Comparison of ENCODE assay signal across 16 mouse cellular contexts in the genomic region with DNA sequence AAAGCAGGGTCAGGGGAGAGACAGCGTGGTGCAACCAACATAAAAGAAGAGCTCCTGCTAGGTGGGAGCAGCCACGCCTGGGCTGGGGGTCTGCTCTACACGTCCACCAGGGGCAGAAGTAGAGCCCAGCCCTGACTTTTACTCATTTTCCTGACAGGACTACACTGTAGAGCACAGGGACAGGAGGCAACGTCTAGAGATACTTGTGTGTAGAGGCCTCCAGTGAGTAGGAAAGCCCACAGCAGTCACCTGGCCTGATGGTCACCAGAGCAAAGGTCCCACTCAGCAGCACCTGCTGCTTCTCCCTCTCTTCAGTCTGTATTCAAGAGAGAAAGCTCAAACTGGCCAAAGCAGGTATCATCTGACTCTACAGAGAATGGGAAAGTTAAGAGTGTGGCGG. TPM values are rescaled to one million over a fixed set of nuclear protein-coding genes. Genes with fewer than 3 reads are reported as not detected.
"Had no signal": no experiment of that assay in that cellular context is flagged by ENCODE, and none has a peak within 500 bp of the region (broad histone marks: within the 10 kb centered on the region; RNA-seq: fewer than 3 reads in every experiment).

No protein-coding gene starts in this region.

- H3K4me3 ChIP-seq: neural tube, embryonic 15.5 days; stomach, embryonic 15.5 days had no signal

- H3K4me1 ChIP-seq: neural tube, embryonic 15.5 days; stomach, embryonic 15.5 days had no signal

- H3K9ac ChIP-seq: neural tube, embryonic 15.5 days; stomach, embryonic 15.5 days had no signal

- H3K27me3 ChIP-seq: neural tube, embryonic 15.5 days; stomach, embryonic 15.5 days had no signal

- H3K9me3 ChIP-seq: neural tube, embryonic 15.5 days; stomach, embryonic 15.5 days had no signal

- H3K4me2 ChIP-seq: neural tube, embryonic 15.5 days; stomach, embryonic 15.5 days had no signal

- DNase-seq: retina, postnatal 1 day; right cerebral cortex, adult 18-20 months; right cerebral cortex, postnatal 14 days; right cerebral cortex, postnatal 25 days; right cerebral cortex, postnatal 4 days; spleen, adult 18-20 months; thymus, adult 18-20 months; thymus, adult 2 months; thymus, postnatal 14 days; thymus, postnatal 25 days; thymus, postnatal 36 days; thymus, postnatal 4 days had no signal

- H3K27ac ChIP-seq: neural tube, embryonic 15.5 days; stomach, embryonic 15.5 days; stomach, postnatal 0 days had no signal

RNA-seq across cellular contexts. Expression of gene Ccdc96, which starts 21.3 kb away (rescaled TPM):
- polyA plus RNA-seq: small intestine, adult 2 months had no signal
